Mouse (Mus musculus) right cerebral cortex, postnatal 25 days (tissue): ENCODE measurements around the gene Olfr972.
"Not testable (repeated sequence)": the region's sequence is repeated elsewhere in the genome, so short reads cannot be mapped to it uniquely, and the experiment has no call there.

ENCODE experiments used
- DNase-seq: peaks from one replicate; pipeline ENCODE4 v3.0.0; 2022

The Olfr972 gene

GRCm38 (mm10) chr9:39866122-39866521 lies at the start of gene Olfr972:
Olfr972 (plus strand) TSS chr9:39866422.
- DNase-seq: no peak

- not testable (repeated sequence) for DNase-seq
Observed at GRCm38 (mm10) chr9:39836576-39836975, 29.6 kb upstream of the Olfr972 start, which contains the start of gene Olfr971. Olfr971 (plus strand) TSS chr9:39836876.

- not testable (repeated sequence) for DNase-seq
Observed at GRCm38 (mm10) chr9:39871986-39872385, 5.8 kb downstream of the Olfr972 start.

GRCm38 (mm10) chr9:39877541-39878396 lies 11.5 kb downstream of the Olfr972 start:
- not testable (repeated sequence) for DNase-seq

- no peak for DNase-seq
Observed at GRCm38 (mm10) chr9:39905106-39905505, 38.9 kb downstream of the Olfr972 start.

GRCm38 (mm10) chr9:39907036-39907435 lies 40.8 kb downstream of the Olfr972 start, which contains the start of gene Olfr229:
Olfr229 (plus strand) TSS chr9:39907336.
- DNase-seq: no peak

GRCm38 (mm10) chr9:39909939-39910338 lies 43.7 kb downstream of the Olfr972 start:
- no peak for DNase-seq
